Mouse (Mus musculus) lung, postnatal 0 days (tissue): ENCODE results near the gene Lyrm9.

Experiments used
- CTCF ChIP-seq: IDR thresholded peaks from 2 replicates; pipeline ENCODE4 v1.5.1; 2016; ENCODE audit warnings: antibody characterized with exemption, mild to moderate bottlenecking
- EP300 ChIP-seq: IDR thresholded peaks from 2 replicates; pipeline ENCODE4 v1.6.1; 2016; ENCODE audit warnings: antibody characterized with exemption, mild to moderate bottlenecking, control low read depth

DNA sequence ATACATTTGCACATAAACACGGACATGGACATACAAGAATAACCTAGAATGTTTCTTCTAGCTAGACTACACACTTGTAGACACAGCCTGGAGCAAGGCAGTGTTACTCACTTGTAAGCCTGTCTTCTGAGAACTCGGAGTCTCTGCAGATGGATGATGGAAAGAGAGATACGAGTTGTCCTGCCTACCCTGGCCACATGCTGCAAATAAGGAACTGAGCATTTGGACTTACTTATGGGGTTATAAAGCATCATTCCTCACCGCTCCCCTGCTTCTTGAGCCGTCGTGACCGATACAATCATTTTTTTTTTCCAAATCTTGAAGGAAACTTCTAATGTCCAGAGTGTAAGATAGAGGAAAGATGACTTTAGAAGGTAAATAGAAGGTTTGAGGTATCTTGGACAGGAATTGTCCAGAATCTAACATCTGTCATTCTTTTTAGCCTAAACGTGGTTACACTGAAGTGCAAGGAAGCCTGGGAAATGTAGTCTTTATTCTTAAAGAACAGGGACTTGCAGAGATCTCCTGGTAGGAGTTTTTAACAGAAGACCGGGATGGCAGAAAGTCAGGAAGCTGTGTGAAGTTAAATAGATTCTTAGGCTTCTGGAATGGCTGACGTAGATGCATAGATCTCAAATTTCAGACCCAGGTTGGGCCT, 30.2 kb upstream of the Lyrm9 start:
- TF ChIP-seq CTCF (no peak), EP300 (no peak)
